Mouse (Mus musculus) neural tube, embryonic 10.5 days (tissue): Measurements from ENCODE around the gene Tarbp2.

ENCODE experiments used
- DNase-seq: peaks from one replicate; pipeline ENCODE4 v3.0.0-alpha.2; 2017; ENCODE audit warnings: low spot score; ENCODE audit errors: extremely low spot score

Gene Tarbp2

GRCm38 (mm10) chr15:102517976-102518858 is at the start of gene Tarbp2:
Tarbp2 (plus strand) TSS chr15:102518192.
- peak; percentile 99 for DNase-seq

- DNase-seq, result no peak
Measured at GRCm38 (mm10) chr15:102468675-102469370, 49.2 kb upstream of the Tarbp2 start.

GRCm38 (mm10) chr15:102470183-102470604 is 47.8 kb upstream of the Tarbp2 start, which contains the start of gene Pcbp2:
Pcbp2 (plus strand) TSS chr15:102470539.
- DNase-seq, result peak; percentile 94

GRCm38 (mm10) chr15:102470605-102471294 is 47.2 kb upstream of the Tarbp2 start:
- peak; percentile 89 for DNase-seq

- DNase-seq, result no peak
Measured at GRCm38 (mm10) chr15:102471295-102471645, 46.7 kb upstream of the Tarbp2 start.

GRCm38 (mm10) chr15:102471727-102472126 is 46.3 kb upstream of the Tarbp2 start:
- DNase-seq, result no peak

- no peak for DNase-seq
Measured at GRCm38 (mm10) chr15:102473246-102473645, 44.7 kb upstream of the Tarbp2 start.

GRCm38 (mm10) chr15:102474520-102474919 is 43.5 kb upstream of the Tarbp2 start:
- DNase-seq, result no peak

- DNase-seq, result no peak
Measured at GRCm38 (mm10) chr15:102483136-102483535, 34.9 kb upstream of the Tarbp2 start.

GRCm38 (mm10) chr15:102485853-102486252 is 32.1 kb upstream of the Tarbp2 start:
- DNase-seq, result no peak

GRCm38 (mm10) chr15:102487664-102488063 is 30.3 kb upstream of the Tarbp2 start:
- no peak for DNase-seq

GRCm38 (mm10) chr15:102498322-102498721 is 19.7 kb upstream of the Tarbp2 start:
- no peak for DNase-seq

- DNase-seq, result no peak
Measured at GRCm38 (mm10) chr15:102499370-102499769, 18.6 kb upstream of the Tarbp2 start.

- DNase-seq, result no peak
Measured at GRCm38 (mm10) chr15:102499851-102500250, 18.1 kb upstream of the Tarbp2 start.

- DNase-seq, result no peak
Measured at GRCm38 (mm10) chr15:102500479-102500878, 17.5 kb upstream of the Tarbp2 start.

- DNase-seq, result no peak
Measured at GRCm38 (mm10) chr15:102501084-102501814, 16.7 kb upstream of the Tarbp2 start.

- DNase-seq, result no peak
Measured at GRCm38 (mm10) chr15:102502254-102502840, 15.6 kb upstream of the Tarbp2 start.

GRCm38 (mm10) chr15:102503447-102503846 is 14.5 kb upstream of the Tarbp2 start, which contains the start of gene Gm10337:
Gm10337 (plus strand) TSS chr15:102503722.
- no peak for DNase-seq

GRCm38 (mm10) chr15:102503924-102504782 is 13.8 kb upstream of the Tarbp2 start:
- no peak for DNase-seq
